8 mouse cellular contexts compared by ENCODE assay signal in genomic region chr2:167129608-167129955, GRCm38 (mm10).
DNase-seq lines count a peak whose midpoint lies in the region; ATAC-seq and TF ChIP-seq lines count a peak whose summit lies in the region.

No protein-coding gene starts in this region.

- no peak overlapping the region for H3K27ac ChIP-seq in MEL (ENCODE audit: control insufficient read depth, low read depth, low read length)
- peak overlapping the region; percentile 94 for H3K27ac ChIP-seq in intestine, embryonic 14.5 days (ENCODE audit: low read depth)

- WGBS in intestine, embryonic 14.5 days: 6% methylated on average over 9 of the region's 9 CpGs
- WGBS in lung, adult 2 months: 15% methylated on average over 9 of the region's 9 CpGs

- H3K9ac ChIP-seq in MEL (ENCODE audit: control insufficient read depth, low read depth, low read length, poor library complexity, severe bottlenecking): peak overlapping the region; percentile 17; the same call in 1 of the 2 replicates
- H3K9ac ChIP-seq in intestine, embryonic 14.5 days (ENCODE audit: low read length): 0 out of 2 replicates have a peak overlapping the region, but pooled peaks have one; percentile 13

- TF ChIP-seq POLR2A in MEL (IDR thresholded peaks at IDR 0.05; ENCODE audit: control insufficient read depth in 1 of 2, insufficient read depth in 1 of 2, low read depth in 1 of 2, low read length in 2 of 2, poor library complexity in 1 of 2): no peak
- TF ChIP-seq POLR2A in lung, adult 2 months (IDR thresholded peaks at IDR 0.05; ENCODE audit: borderline replicate concordance, extremely low read depth, low read depth, low read length): no peak

- no peaks in the 10 kb centered on the region for H3K79me2 ChIP-seq in MEL (ENCODE audit: control insufficient read depth, insufficient read depth, low read length, poor library complexity)

- no peaks in the 10 kb centered on the region for H3K27me3 ChIP-seq in MEL (ENCODE audit: control insufficient read depth in 1 of 2, insufficient read depth in 2 of 2, low read length in 2 of 2)
- H3K27me3 ChIP-seq in intestine, embryonic 14.5 days (replicated peaks; ENCODE audit: control insufficient read depth, insufficient read depth, low read length): no peaks in the 10 kb centered on the region

- no peaks in the 10 kb centered on the region for H3K9me3 ChIP-seq in MEL (replicated peaks; ENCODE audit: insufficient read depth, low read length)
- no peaks in the 10 kb centered on the region for H3K9me3 ChIP-seq in intestine, embryonic 14.5 days (ENCODE audit: control insufficient read depth, low read length)

- peak overlapping the region in 1 of 2 experiments; percentile 22; a peak in 1 of 4 replicates for H3K4me3 ChIP-seq in MEL (ENCODE audit: control insufficient read depth in 1 of 2, insufficient read depth in 1 of 2, low read depth in 2 of 2, low read length in 2 of 2)
- peak overlapping the region; percentile 35 for H3K4me3 ChIP-seq in intestine, embryonic 14.5 days (ENCODE audit: low read depth, low read length)
- H3K4me3 ChIP-seq in lung, adult 2 months (replicated peaks; ENCODE audit: extremely low read depth, low read depth, low read length): peak overlapping the region; percentile 49

- H3K4me2 ChIP-seq in intestine, embryonic 14.5 days (ENCODE audit: low read length): peak overlapping the region; percentile 57

- TF ChIP-seq CTCF in MEL (IDR thresholded peaks at IDR 0.05 in 2 of 3, conservative IDR thresholded peaks at IDR 0.05 in 1 of 3; ENCODE audit: control insufficient read depth in 1 of 3, insufficient read depth in 1 of 3, low read depth in 2 of 3, low read length in 3 of 3, poor library complexity in 1 of 3, severe bottlenecking in 1 of 3): no peak
- no peak for TF ChIP-seq CTCF in lung, adult 2 months (IDR thresholded peaks at IDR 0.05; ENCODE audit: insufficient read depth, low read length)

- no peak for DNase-seq in MEL (ENCODE audit: low read depth, low spot score)
- DNase-seq in embryo, embryonic 11 days: peak; percentile 50
- peak; percentile 77 for DNase-seq in intestine, embryonic 14.5 days (ENCODE audit: low spot score)
- no peak for DNase-seq in lung, adult 2 months
- DNase-seq in ovary, adult 18-20 months (ENCODE audit: low spot score): peak; percentile 39
- no peak for DNase-seq in layer of hippocampus, adult 8-10 months (ENCODE audit: low spot score in 2 of 2)
- DNase-seq in right cerebral cortex, postnatal 4 days: no peak

- ATAC-seq in intestine, embryonic 14.5 days (replicated peaks; ENCODE audit: low FRiP score, low TSS enrichment, low read depth): peak; percentile 87
- ATAC-seq in cerebellum, adult (ENCODE audit: insufficient number of reproducible peaks, low FRiP score, low TSS enrichment): no peak

- peaks cover 0 to 19% of the 10 kb centered on the region in 2 experiments; a peak in 2 of 4 replicates for H3K4me1 ChIP-seq in MEL (ENCODE audit: control insufficient read depth in 1 of 2, insufficient read depth in 2 of 2, low read length in 2 of 2)
- peaks cover 23% of the 10 kb centered on the region for H3K4me1 ChIP-seq in intestine, embryonic 14.5 days (replicated peaks; ENCODE audit: control insufficient read depth, insufficient read depth, low read length)
- H3K4me1 ChIP-seq in lung, adult 2 months (ENCODE audit: control insufficient read depth, insufficient read depth, low read length): peaks cover 6% of the 10 kb centered on the region

- no peaks in the 10 kb centered on the region; a peak in 1 of 4 replicates for H3K36me3 ChIP-seq in MEL (ENCODE audit: control insufficient read depth in 1 of 2, insufficient read depth in 2 of 2, low read length in 2 of 2)
- H3K36me3 ChIP-seq in intestine, embryonic 14.5 days (ENCODE audit: control insufficient read depth, insufficient read depth, low read length): no peaks in the 10 kb centered on the region

- TF ChIP-seq RAD21 in MEL (IDR thresholded peaks at IDR 0.05; ENCODE audit: low read depth, low read length): no peak

- TF ChIP-seq EP300 in MEL (IDR thresholded peaks at IDR 0.05; ENCODE audit: low read depth in 1 of 2, low read length in 2 of 2): no peak

TF ChIP-seq in MEL, 35 proteins besides CTCF, POLR2A, EP300 and RAD21:
- TF ChIP-seq TCF12 (IDR thresholded peaks at IDR 0.05; ENCODE audit: low read depth, low read length) (no peak), NRF1 (IDR thresholded peaks at IDR 0.05; ENCODE audit: insufficient read depth, low read depth, low read length, poor library complexity, severe bottlenecking) (no peak), MYC (IDR thresholded peaks at IDR 0.05; ENCODE audit: low read depth, low read length) (no peak), TBP (IDR thresholded peaks at IDR 0.05; ENCODE audit: low read depth, low read length) (no peak), ZMIZ1 (IDR thresholded peaks at IDR 0.05; ENCODE audit: low read depth, low read length) (no peak), JUND (IDR thresholded peaks at IDR 0.05; ENCODE audit: low read depth, low read length) (no peak), MYB (IDR thresholded peaks at IDR 0.05; ENCODE audit: low read depth, low read length) (no peak), POLR2AphosphoS2 (IDR thresholded peaks at IDR 0.05; ENCODE audit: low read length) (no peak), UBTF (IDR thresholded peaks at IDR 0.05; ENCODE audit: borderline replicate concordance, insufficient read depth, low read depth, low read length) (no peak), MXI1 (IDR thresholded peaks at IDR 0.05; ENCODE audit: low read depth, low read length) (no peak), ELF1 (IDR thresholded peaks at IDR 0.05; ENCODE audit: low read depth, low read length) (no peak)

Comparison
In these comparisons a context has a peak if more than half of its experiments do, and no peak if none do; other contexts are left out.
1. DNase-seq: peak in embryo, embryonic 11 days (single experiment), intestine, embryonic 14.5 days (single experiment) and ovary, adult 18-20 months (single experiment); none in MEL (single experiment), lung, adult 2 months (single experiment), layer of hippocampus, adult 8-10 months (0 of 2) and right cerebral cortex, postnatal 4 days (single experiment).